Mouse (Mus musculus) MEL (cell line): ENCODE measurements around the gene Aknad1. TPM values are rescaled to one million over a fixed set of nuclear protein-coding genes. Genes with fewer than 3 reads are reported as not detected.

Source experiments
- DNase-seq: peaks from one replicate; pipeline ENCODE4 v3.0.0; 2011; ENCODE audit warnings: low read depth, low spot score
- H3K27ac ChIP-seq: 2 replicates; pipeline ENCODE4 v1.5.1; 2012; ENCODE audit warnings: low read depth, mild to moderate bottlenecking, control low read depth, low read length, moderate library complexity; ENCODE audit not compliant: control insufficient read depth
- H3K27me3 ChIP-seq, 2 experiments: fragments of 150-350 bp in 1 of 2; sonication (generic) in 1 of 2; 2 replicates each; pipeline ENCODE4 v1.6.1; 2012; ENCODE audit warnings: low read length in 2 of 2, mild to moderate bottlenecking in 2 of 2, improper control_type of control experiment in 1 of 2, moderate library complexity in 1 of 2; ENCODE audit not compliant: insufficient read depth in 2 of 2, control insufficient read depth in 1 of 2
- H3K36me3 ChIP-seq, 2 experiments: 2 replicates each; pipeline ENCODE4 v1.6.1; 2012 to 2014; ENCODE audit warnings: low read length in 2 of 2, improper control_type of control experiment in 1 of 2, inconsistent platforms in 1 of 2, mild to moderate bottlenecking in 1 of 2; ENCODE audit not compliant: insufficient read depth in 2 of 2, control insufficient read depth in 1 of 2
- H3K4me1 ChIP-seq, 2 experiments: fragments of 150-350 bp in 1 of 2; sonication (generic) in 1 of 2; 2 replicates each; pipeline ENCODE4 v1.6.1; 2012; ENCODE audit warnings: low read length in 2 of 2, improper control_type of control experiment in 1 of 2, mild to moderate bottlenecking in 1 of 2; ENCODE audit not compliant: insufficient read depth in 2 of 2, control insufficient read depth in 1 of 2
- H3K4me3 ChIP-seq, 2 experiments: fragments of 150-350 bp in 1 of 2; sonication (generic) in 1 of 2; 2 replicates each; pipeline ENCODE4 v1.5.1; 2012; ENCODE audit warnings: low read depth in 2 of 2, low read length in 2 of 2, mild to moderate bottlenecking in 2 of 2, moderate library complexity in 2 of 2, control low read depth in 1 of 2, improper control_type of control experiment in 1 of 2; ENCODE audit not compliant: control insufficient read depth in 1 of 2, insufficient read depth in 1 of 2
- H3K79me2 ChIP-seq: 2 replicates; pipeline ENCODE4 v1.6.1; 2012; ENCODE audit warnings: mild to moderate bottlenecking, low read length, moderate library complexity; ENCODE audit not compliant: control insufficient read depth, poor library complexity, insufficient read depth
- H3K9ac ChIP-seq: 2 replicates; pipeline ENCODE4 v1.6.1; 2012; ENCODE audit warnings: low read depth, mild to moderate bottlenecking, control low read depth, low read length, moderate library complexity; ENCODE audit not compliant: control insufficient read depth, poor library complexity, severe bottlenecking
- H3K9me3 ChIP-seq: fragments of 150-350 bp; sonication (generic); replicated peaks from 2 replicates; pipeline ENCODE4 v1.6.1; 2012; ENCODE audit warnings: mild to moderate bottlenecking, low read length, improper control_type of control experiment, moderate library complexity; ENCODE audit not compliant: insufficient read depth
- BHLHE40 ChIP-seq: IDR thresholded peaks from 2 replicates; pipeline ENCODE4 v1.6.1; 2012; ENCODE audit warnings: low read depth, mild to moderate bottlenecking, inconsistent platforms, low read length, improper control_type of control experiment, borderline replicate concordance
- CHD1 ChIP-seq: IDR thresholded peaks from 2 replicates; pipeline ENCODE4 v1.6.1; 2012; ENCODE audit warnings: low read depth, mild to moderate bottlenecking, inconsistent platforms, low read length, improper control_type of control experiment
- CTCF ChIP-seq, 3 experiments: IDR thresholded peaks in 2 of 3; conservative IDR thresholded peaks in 1 of 3; 2 replicates each; pipeline ENCODE4 v1.5.1; 2011 to 2012; ENCODE audit warnings: low read length in 3 of 3, low read depth in 2 of 3, mild to moderate bottlenecking in 2 of 3, improper control_type of control experiment in 1 of 3, inconsistent platforms in 1 of 3, mixed read lengths in 1 of 3, moderate library complexity in 1 of 3; ENCODE audit not compliant: control insufficient read depth in 1 of 3, insufficient read depth in 1 of 3, poor library complexity in 1 of 3, severe bottlenecking in 1 of 3
- E2F4 ChIP-seq: IDR thresholded peaks from 2 replicates; pipeline ENCODE4 v1.6.1; 2011; ENCODE audit warnings: low read depth, low read length, improper control_type of control experiment, borderline replicate concordance
- ELF1 ChIP-seq: IDR thresholded peaks from 2 replicates; pipeline ENCODE4 v1.6.1; 2014; ENCODE audit warnings: low read depth, mild to moderate bottlenecking, inconsistent platforms, low read length, improper control_type of control experiment, moderate library complexity
- EP300 ChIP-seq, 2 experiments: IDR thresholded peaks; 2 replicates each; pipeline ENCODE4 v1.6.1; 2011; ENCODE audit warnings: improper control_type of control experiment in 2 of 2, low read length in 2 of 2, low read depth in 1 of 2, mild to moderate bottlenecking in 1 of 2
- ETS1 ChIP-seq: IDR thresholded peaks from 2 replicates; pipeline ENCODE4 v1.6.1; 2012; ENCODE audit warnings: low read depth, mild to moderate bottlenecking, inconsistent platforms, low read length, improper control_type of control experiment, moderate library complexity
- JUND ChIP-seq: IDR thresholded peaks from 2 replicates; pipeline ENCODE4 v1.6.1; 2011; ENCODE audit warnings: low read depth, mild to moderate bottlenecking, improper control_type of control experiment, low read length
- MAFK ChIP-seq: IDR thresholded peaks from 2 replicates; pipeline ENCODE4 v1.6.1; 2011; ENCODE audit warnings: low read depth, mild to moderate bottlenecking, low read length, improper control_type of control experiment, borderline replicate concordance
- MAX ChIP-seq: IDR thresholded peaks from 2 replicates; pipeline ENCODE4 v1.6.1; 2011; ENCODE audit warnings: low read length, improper control_type of control experiment
- MXI1 ChIP-seq: IDR thresholded peaks from 2 replicates; pipeline ENCODE4 v1.6.1; 2011; ENCODE audit warnings: mild to moderate bottlenecking, low read depth, low read length, improper control_type of control experiment
- MYB ChIP-seq: IDR thresholded peaks from 2 replicates; pipeline ENCODE4 v1.6.1; 2011; ENCODE audit warnings: mild to moderate bottlenecking, low read depth, low read length, improper control_type of control experiment
- NRF1 ChIP-seq: IDR thresholded peaks from 2 replicates; pipeline ENCODE4 v1.6.1; 2014; ENCODE audit warnings: low read depth, mild to moderate bottlenecking, inconsistent platforms, low read length, improper control_type of control experiment, moderate library complexity; ENCODE audit not compliant: poor library complexity, insufficient read depth, severe bottlenecking
- POLR2AphosphoS2 ChIP-seq: IDR thresholded peaks from 2 replicates; pipeline ENCODE4 v1.6.1; 2011; ENCODE audit warnings: low read length, improper control_type of control experiment
- POLR2AphosphoS5 ChIP-seq: IDR thresholded peaks from 2 replicates; pipeline ENCODE4 v1.6.1; 2012; ENCODE audit warnings: low read depth, borderline replicate concordance, mild to moderate bottlenecking, inconsistent platforms, low read length, moderate library complexity, mixed read lengths
- RAD21 ChIP-seq: IDR thresholded peaks from 2 replicates; pipeline ENCODE4 v1.6.1; 2011; ENCODE audit warnings: mild to moderate bottlenecking, low read depth, low read length, improper control_type of control experiment
- SIN3A ChIP-seq: IDR thresholded peaks from 2 replicates; pipeline ENCODE4 v1.6.1; 2012; ENCODE audit warnings: low read length, improper control_type of control experiment, inconsistent platforms
- SMC3 ChIP-seq: IDR thresholded peaks from 2 replicates; pipeline ENCODE4 v1.6.1; 2011; ENCODE audit warnings: low read depth, low read length, improper control_type of control experiment
- TAL1 ChIP-seq: IDR thresholded peaks from 2 replicates; pipeline ENCODE4 v1.6.1; 2012; ENCODE audit warnings: mild to moderate bottlenecking, inconsistent platforms, low read length, moderate library complexity, mixed read lengths
- TBP ChIP-seq: IDR thresholded peaks from 2 replicates; pipeline ENCODE4 v1.8.0; 2011; ENCODE audit warnings: low read depth, low read length, improper control_type of control experiment
- UBTF ChIP-seq: IDR thresholded peaks from 2 replicates; pipeline ENCODE4 v1.6.1; 2012; ENCODE audit warnings: low read depth, mild to moderate bottlenecking, inconsistent platforms, low read length, improper control_type of control experiment, moderate library complexity, borderline replicate concordance; ENCODE audit not compliant: insufficient read depth
- USF2 ChIP-seq, 2 experiments: IDR thresholded peaks; 2 replicates each; pipeline ENCODE4 v1.6.1; 2011 to 2012; ENCODE audit warnings: improper control_type of control experiment in 2 of 2, low read length in 2 of 2, borderline replicate concordance in 1 of 2, inconsistent platforms in 1 of 2, low read depth in 1 of 2, mild to moderate bottlenecking in 1 of 2; ENCODE audit not compliant: insufficient read depth in 1 of 2
- ZC3H11A ChIP-seq: IDR thresholded peaks from 2 replicates; pipeline ENCODE4 v1.6.1; 2012; ENCODE audit warnings: low read depth, mild to moderate bottlenecking, inconsistent platforms, low read length, improper control_type of control experiment
- polyA plus RNA-seq, 2 experiments: library from polyadenylated mRNA; stranded (reverse) in 1 of 2; unstranded in 1 of 2; fragments of >175 nt in 1 of 2; fragments of >200 nt in 1 of 2; gene quantifications; 2 replicates each; pipeline versions ENCODE4 v1.2.1 to v1.2.4; 2012; ENCODE audit warnings: low replicate concordance in 2 of 2, low read depth in 1 of 2; ENCODE audit not compliant: insufficient read length in 2 of 2, insufficient read depth in 1 of 2, missing spikeins in 1 of 2
- total RNA-seq: library from RNA; depleted of rRNA; stranded (reverse); fragments of 300-350 nt; gene quantifications from 2 replicates; pipeline ENCODE4 v1.2.3, GENCODE M21; 2012

Gene Aknad1
- total and polyA plus RNA-seq, 3 experiments, result 0.06 TPM; not detected in 2

DNA sequence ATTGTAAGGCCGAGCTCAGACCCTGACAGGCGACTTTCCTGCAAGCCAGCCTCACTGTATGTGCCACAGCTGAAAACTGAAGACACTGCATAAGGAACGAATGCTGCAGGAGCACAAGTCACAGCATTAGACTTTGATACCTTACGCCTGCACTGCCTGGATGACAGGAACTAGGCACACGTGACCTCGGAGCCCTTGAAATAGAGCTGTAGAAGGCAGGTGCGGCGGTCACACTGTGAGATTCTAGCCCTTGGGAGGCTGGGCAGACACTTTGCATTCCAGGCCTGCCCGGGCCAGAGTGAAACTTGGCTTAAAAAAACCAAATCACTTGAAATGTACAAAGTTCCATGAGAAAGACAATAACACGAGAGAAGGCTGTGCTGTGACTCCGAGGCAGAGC lies 91.0 kb downstream of the Aknad1 start:
- peaks cover 0 to 11% of the 10 kb centered on the region in 2 experiments; a peak in 3 of 4 replicates for H3K36me3 ChIP-seq
- H3K27me3 ChIP-seq, result no peaks in the 10 kb centered on the region
- H3K4me3 ChIP-seq, result no peak overlapping the region
- TF ChIP-seq POLR2AphosphoS5 (no peak), SMC3 (no peak), MAFK (no peak), SIN3A (no peak), ETS1 (no peak), JUND (no peak), USF2 (IDR thresholded peaks at IDR 0.05; ENCODE audit: borderline replicate concordance in 1 of 2, insufficient read depth in 1 of 2, low read depth in 1 of 2, low read length in 2 of 2) (no peak), MYB (no peak), POLR2AphosphoS2 (no peak), BHLHE40 (no peak), UBTF (no peak), CHD1 (no peak), MAX (no peak), TAL1 (no peak), ZC3H11A (no peak), NRF1 (no peak), TBP (no peak)
- no peak overlapping the region for H3K27ac ChIP-seq
- H3K9me3 ChIP-seq, result no peaks in the 10 kb centered on the region
- H3K79me2 ChIP-seq, result peaks cover 8% of the 10 kb centered on the region; the same call in 1 of the 2 replicates
- no peaks in the 10 kb centered on the region for H3K4me1 ChIP-seq
- no peak for DNase-seq
- no peak overlapping the region for H3K9ac ChIP-seq

DNA sequence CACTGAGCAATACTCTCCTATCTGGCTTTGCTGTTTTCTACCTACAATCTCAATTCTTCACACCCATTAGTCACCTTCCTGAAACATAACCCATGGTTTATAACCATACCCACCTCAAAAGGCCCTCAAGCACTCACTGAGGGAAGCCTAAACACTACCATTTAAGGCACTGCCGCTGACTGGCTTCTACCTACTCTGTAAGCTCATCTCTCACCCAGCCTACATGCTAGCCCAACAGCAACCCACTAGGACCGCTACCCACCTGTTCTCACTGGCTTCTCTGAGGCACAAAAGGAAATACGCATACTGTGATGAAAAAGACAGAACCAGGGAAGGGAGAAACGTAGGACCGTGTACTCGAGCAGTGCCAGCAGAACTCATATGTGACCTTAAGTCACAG lies 92.3 kb downstream of the Aknad1 start:
- H3K4me3 ChIP-seq, result no peak overlapping the region
- no peak overlapping the region for H3K9ac ChIP-seq
- peaks cover 10% of the 10 kb centered on the region; the same call in 1 of the 2 replicates for H3K79me2 ChIP-seq
- no peak for DNase-seq
- no peak overlapping the region for H3K27ac ChIP-seq
- H3K9me3 ChIP-seq, result no peaks in the 10 kb centered on the region
- H3K4me1 ChIP-seq, result no peaks in the 10 kb centered on the region; a peak in 1 of 4 replicates
- H3K36me3 ChIP-seq, result peaks cover 5 to 6% of the 10 kb centered on the region in 2 experiments; a peak in 3 of 4 replicates
- H3K27me3 ChIP-seq, result no peaks in the 10 kb centered on the region
- no peak for TF ChIP-seq CTCF (IDR thresholded peaks at IDR 0.05 in 2 of 3, conservative IDR thresholded peaks at IDR 0.05 in 1 of 3; ENCODE audit: control insufficient read depth in 1 of 3, insufficient read depth in 1 of 3, low read depth in 2 of 3, low read length in 3 of 3, poor library complexity in 1 of 3, severe bottlenecking in 1 of 3)
- TF ChIP-seq ELF1, result no peak
- no peak for TF ChIP-seq TBP
- no peak for TF ChIP-seq USF2 (IDR thresholded peaks at IDR 0.05; ENCODE audit: borderline replicate concordance in 1 of 2, insufficient read depth in 1 of 2, low read depth in 1 of 2, low read length in 2 of 2)
- TF ChIP-seq MXI1, result no peak
- TF ChIP-seq E2F4, result no peak
- TF ChIP-seq UBTF, result no peak
- no peak for TF ChIP-seq EP300 (IDR thresholded peaks at IDR 0.05; ENCODE audit: low read depth in 1 of 2, low read length in 2 of 2)
- TF ChIP-seq SMC3, result no peak
- TF ChIP-seq RAD21, result no peak
